Comparison of ENCODE assay signal across 11 mouse cellular contexts in genomic region chr3:27205068-27205467, GRCm38 (mm10). TPM values are rescaled to one million over a fixed set of nuclear protein-coding genes. Genes with fewer than 3 reads are reported as not detected.
DNase-seq lines count a peak whose midpoint lies in the region; ATAC-seq and TF ChIP-seq lines count a peak whose summit lies in the region.
"Had no signal": no experiment of that assay in that cellular context is flagged by ENCODE, and none has a peak within 500 bp of the region (broad histone marks: within the 10 kb centered on the region; RNA-seq: fewer than 3 reads in every experiment).

No protein-coding gene starts in this region.

- H3K9me3 ChIP-seq in heart, embryonic 12.5 days (replicated peaks), result no peaks in the 10 kb centered on the region

- peak overlapping the region; percentile 41 for H3K27ac ChIP-seq in heart, adult 2 months
- H3K27ac ChIP-seq in heart, embryonic 12.5 days (ENCODE audit: poor library complexity, severe bottlenecking), result peak overlapping the region; percentile 35; the same call in 1 of the 2 replicates

- no peak; the same call in 1 of the 2 replicates for ATAC-seq in heart, embryonic 12.5 days (ENCODE audit: insufficient number of reproducible peaks, low FRiP score)

- H3K36me3 ChIP-seq in heart, adult 2 months (ENCODE audit: control insufficient read depth, insufficient read depth, low read length), result no peaks in the 10 kb centered on the region; the same call in 1 of the 2 replicates
- no peaks in the 10 kb centered on the region for H3K36me3 ChIP-seq in heart, embryonic 12.5 days

- no peak for DNase-seq in heart, adult 2 months
- DNase-seq in heart, postnatal 25 days (ENCODE audit: low spot score), result no peak
- DNase-seq in A20 (ENCODE audit: low read depth, low spot score) (peak; percentile 34), MN1 (ENCODE audit: low spot score) (no peak)
- DNase-seq in kidney, postnatal 36 days, result peak; percentile 49 to 65
- DNase-seq in urinary bladder, postnatal 25 days (ENCODE audit: low spot score), result no peak
- no peak for DNase-seq in spleen, postnatal 10 days (ENCODE audit: low spot score in 2 of 2)
- DNase-seq: adrenal gland, adult 2 months; left cerebral cortex, postnatal 4 days; right cerebral cortex, postnatal 25 days had no signal

- H3K4me3 ChIP-seq in heart, adult 2 months, result no peak overlapping the region
- H3K4me3 ChIP-seq in heart, embryonic 12.5 days, result no peak overlapping the region

- H3K79me2 ChIP-seq in heart, adult 2 months (replicated peaks; ENCODE audit: control insufficient read depth, insufficient read depth, low read length), result no peaks in the 10 kb centered on the region

- 14% methylated on average over 5 of the region's 5 CpGs for WGBS in heart, adult 2 months
- 38% methylated on average over 5 of the region's 5 CpGs for WGBS in heart, embryonic 12.5 days

- no peak for TF ChIP-seq POLR2A in heart, adult 2 months (IDR thresholded peaks at IDR 0.05; ENCODE audit: insufficient read depth, low read depth, low read length)

- H3K27me3 ChIP-seq in heart, adult 2 months (ENCODE audit: control insufficient read depth, insufficient read depth, low read length), result no peaks in the 10 kb centered on the region
- H3K27me3 ChIP-seq in heart, embryonic 12.5 days (replicated peaks), result no peaks in the 10 kb centered on the region

- no peak for TF ChIP-seq EP300 in heart, adult 2 months (IDR thresholded peaks at IDR 0.05; ENCODE audit: insufficient read depth, low read depth, low read length)

- intact Hi-C loops in heart, adult 2 months (cut with DNase I), result no loop called here
- intact Hi-C loops in heart, postnatal 25 days (cut with DNase I), result no loop called here

- no peak for TF ChIP-seq CTCF in heart, adult 2 months (IDR thresholded peaks at IDR 0.05)

- H3K9ac ChIP-seq in heart, adult 2 months (ENCODE audit: low read depth, low read length), result no peak overlapping the region
- H3K9ac ChIP-seq in heart, embryonic 12.5 days, result no peak overlapping the region

- no peak overlapping the region for H3K4me2 ChIP-seq in heart, embryonic 12.5 days

- peaks cover 12% of the 10 kb centered on the region for H3K4me1 ChIP-seq in heart, adult 2 months (ENCODE audit: control insufficient read depth, insufficient read depth, low read length)
- H3K4me1 ChIP-seq in heart, embryonic 12.5 days (replicated peaks), result peaks cover 38% of the 10 kb centered on the region

RNA-seq across cellular contexts. Expression of gene Nceh1, which starts 22.3 kb away (rescaled TPM):
- total RNA-seq in heart, adult 2 months (2021), result 100 to 1,000 TPM; 201 to 233 TPM
- polyA plus RNA-seq in heart, adult 2 months (2012; rRNA removed), result 81.3 and 118 TPM in 2 replicates
- 100 to 1,000 TPM; 172 to 189 TPM for total RNA-seq in heart, postnatal 25 days (2021)
- polyA plus RNA-seq in heart, embryonic 12.5 days (2016; fragmentation: Nextera tagmentation; extraction: Ambion mirVana), result 12.3 and 13.3 TPM in 2 replicates

RNA-seq across cellular contexts. Expression of gene Ect2, which starts 51.4 kb away (rescaled TPM):
- under 1 TPM; 0.39 to 0.73 TPM for total RNA-seq in heart, adult 2 months (2021)
- polyA plus RNA-seq in heart, adult 2 months (2012; rRNA removed), result 0.12 and 0.29 TPM in 2 replicates
- total RNA-seq in heart, postnatal 25 days (2021), result 1 to 10 TPM in 1 of 2 experiments, under 1 TPM in 1; 0.60 to 1.1 TPM
- polyA plus RNA-seq in heart, embryonic 12.5 days (2016; fragmentation: Nextera tagmentation; extraction: Ambion mirVana), result 64.0 and 67.5 TPM in 2 replicates

Comparison
In these comparisons a context has a peak if more than half of its experiments do, and no peak if none do; other contexts are left out.
1. DNase-seq: peak in A20 (single experiment) and kidney, postnatal 36 days (2 of 2); none in heart, adult 2 months (0 of 2), heart, postnatal 25 days (single experiment), urinary bladder, postnatal 25 days (single experiment), spleen, postnatal 10 days (0 of 2) and MN1 (single experiment).